Mouse (Mus musculus): Measurements from ENCODE around the gene Ugt1a7c. TPM values are rescaled to one million over a fixed set of nuclear protein-coding genes. Genes with fewer than 3 reads are reported as not detected.

Gene Ugt1a7c
- total RNA-seq, 2 experiments from 2014 or later: 7.1 to 11.0 TPM

GRCm38 (mm10) chr1:88179657-88180056 is 84.8 kb downstream of the Ugt1a7c start:
- no peak for ATAC-seq (replicated peaks; ENCODE audit: low FRiP score, poor library complexity, severe bottlenecking)

DNA sequence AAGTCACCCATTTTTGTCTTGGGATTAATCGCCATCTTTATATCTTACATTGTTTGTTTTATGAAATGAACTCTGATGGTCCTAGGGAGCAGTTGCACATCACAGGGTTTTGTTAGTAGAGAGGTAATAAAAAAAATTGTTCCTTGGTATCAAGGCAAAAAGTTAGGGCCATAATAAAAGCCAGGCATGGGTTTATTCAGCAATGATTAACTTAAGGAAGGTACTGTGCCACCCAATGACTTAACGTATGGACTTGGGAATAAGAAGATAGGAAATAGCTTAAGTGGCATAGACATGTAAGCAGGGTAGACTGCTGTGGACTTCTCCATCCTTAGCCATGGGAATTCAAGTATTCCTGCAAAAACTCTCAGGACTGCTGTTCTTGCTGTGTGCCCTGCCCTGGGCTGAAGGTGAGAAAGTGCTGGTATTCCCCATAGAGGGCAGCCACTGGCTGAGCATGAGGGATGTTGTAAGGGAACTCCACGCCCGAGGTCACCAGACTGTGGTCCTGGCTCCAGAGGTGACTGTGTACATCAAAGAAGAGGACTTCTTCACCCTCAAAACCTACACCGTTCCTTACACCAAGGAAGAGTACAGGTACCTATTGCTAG is 91.6 kb downstream of the Ugt1a7c start:
- ATAC-seq (replicated peaks; ENCODE audit: low FRiP score, poor library complexity, severe bottlenecking): no peak

GRCm38 (mm10) chr1:88192136-88192535 is 97.3 kb downstream of the Ugt1a7c start:
- no peak for ATAC-seq (replicated peaks; ENCODE audit: low FRiP score, poor library complexity, severe bottlenecking)

GRCm38 (mm10) chr1:88195687-88196086 is 100.8 kb downstream of the Ugt1a7c start:
- ATAC-seq (replicated peaks; ENCODE audit: low FRiP score, poor library complexity, severe bottlenecking): 0 out of 2 replicates have a peak, but pooled peaks have one; percentile 43

DNA sequence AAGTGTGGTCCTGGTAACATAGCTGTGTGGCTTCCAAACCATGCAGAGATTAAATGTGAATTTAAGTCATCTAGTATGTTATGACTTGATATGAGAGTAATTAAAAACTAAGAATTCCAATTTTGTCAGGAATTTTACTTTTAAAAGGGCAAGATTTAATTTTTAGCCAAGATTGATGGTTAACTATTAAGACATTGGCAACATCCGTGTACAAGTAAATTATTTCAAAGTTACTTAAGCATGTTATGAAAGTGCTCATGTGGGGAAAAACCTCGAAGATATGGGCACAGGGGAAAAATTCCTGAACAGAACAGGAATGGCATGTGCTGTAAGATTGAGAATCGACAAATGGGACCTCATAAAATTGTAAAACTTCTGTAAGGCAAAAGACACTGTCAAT is 102.6 kb downstream of the Ugt1a7c start:
- no peak for ATAC-seq (replicated peaks; ENCODE audit: low FRiP score, poor library complexity, severe bottlenecking)

DNA sequence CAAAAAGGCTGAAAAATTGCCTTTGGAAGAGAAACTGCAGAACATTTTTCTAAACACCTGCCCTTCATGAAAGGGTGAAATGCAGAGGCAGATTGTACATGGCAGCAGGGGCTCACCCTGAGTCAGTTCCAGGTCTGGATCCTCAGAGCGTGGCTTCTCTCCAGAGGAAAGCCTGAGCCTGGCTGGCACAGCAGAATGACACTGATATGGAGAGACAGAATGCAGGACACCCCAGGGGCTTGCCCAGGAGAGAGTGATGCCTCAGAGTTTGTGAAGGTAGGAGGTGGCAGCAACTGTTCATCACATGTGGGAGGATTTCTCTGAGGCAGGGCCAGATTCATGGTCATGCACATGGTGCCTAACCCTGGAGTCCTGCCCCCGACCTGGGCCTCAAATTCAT is 105.1 kb downstream of the Ugt1a7c start:
- ATAC-seq (replicated peaks; ENCODE audit: low FRiP score, poor library complexity, severe bottlenecking): no peak

DNA sequence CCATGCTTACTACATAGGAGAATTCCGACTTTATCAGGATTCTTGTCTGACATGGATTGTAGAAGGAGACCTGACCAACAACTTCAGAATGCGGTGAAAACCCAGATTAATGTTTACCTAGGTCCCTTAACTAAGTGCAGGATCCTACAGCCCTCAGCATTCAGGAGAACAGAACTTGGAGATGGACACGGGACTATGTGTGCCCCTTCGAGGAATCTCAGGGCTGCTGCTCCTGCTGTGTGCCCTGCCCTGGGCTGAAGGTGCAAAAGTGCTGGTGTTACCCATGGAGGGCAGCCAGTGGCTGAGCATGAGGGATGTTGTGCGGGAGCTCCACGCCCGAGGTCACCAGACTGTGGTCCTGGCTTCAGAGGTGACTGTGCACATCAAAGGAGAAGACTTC is 105.6 kb downstream of the Ugt1a7c start, which contains the start of gene Ugt1a2:
Ugt1a2 (plus strand) TSS at position 146 of the 400 bp plus-strand sequence.
- ATAC-seq (replicated peaks; ENCODE audit: low FRiP score, poor library complexity, severe bottlenecking): no peak

DNA sequence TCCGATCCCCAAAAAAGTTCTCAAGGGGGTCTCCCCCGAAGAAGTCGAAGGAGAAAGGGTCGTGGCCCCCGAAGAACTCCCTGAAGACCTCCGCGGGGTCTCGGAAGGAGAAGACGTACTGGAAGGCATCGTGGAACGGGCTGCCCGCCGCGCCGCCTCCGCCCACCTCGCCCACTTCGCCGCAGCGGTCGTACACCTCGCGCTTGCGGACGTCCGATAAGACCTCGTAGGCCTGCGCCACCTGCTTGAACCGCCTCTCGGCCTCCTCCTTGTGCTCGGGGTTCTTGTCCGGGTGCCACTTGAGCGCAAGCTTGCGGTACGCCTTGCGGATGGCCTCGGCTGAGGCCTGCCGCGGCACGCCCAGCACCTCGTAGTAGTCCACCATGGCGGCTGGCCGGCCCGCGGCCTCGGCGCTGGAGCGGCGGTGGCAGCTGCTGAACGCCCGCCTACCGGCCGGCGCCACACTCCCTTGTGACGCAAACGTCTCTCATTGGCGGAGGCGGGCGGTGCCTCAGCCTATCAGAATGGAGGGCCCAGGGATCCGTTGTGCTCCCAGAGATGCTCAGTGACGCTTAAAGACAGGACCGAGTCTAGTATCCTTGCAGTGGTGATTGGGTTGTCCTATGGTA is 110.5 kb downstream of the Ugt1a7c start, which contains the start of gene Dnajb3:
Dnajb3 (minus strand) TSS at position 489 of the 629 bp plus-strand sequence.
- ATAC-seq (replicated peaks; ENCODE audit: low FRiP score, poor library complexity, severe bottlenecking): peak; percentile 82

GRCm38 (mm10) chr1:88206843-88207479 is 112.1 kb downstream of the Ugt1a7c start:
- peak; percentile 83 for ATAC-seq (replicated peaks; ENCODE audit: low FRiP score, poor library complexity, severe bottlenecking)

DNA sequence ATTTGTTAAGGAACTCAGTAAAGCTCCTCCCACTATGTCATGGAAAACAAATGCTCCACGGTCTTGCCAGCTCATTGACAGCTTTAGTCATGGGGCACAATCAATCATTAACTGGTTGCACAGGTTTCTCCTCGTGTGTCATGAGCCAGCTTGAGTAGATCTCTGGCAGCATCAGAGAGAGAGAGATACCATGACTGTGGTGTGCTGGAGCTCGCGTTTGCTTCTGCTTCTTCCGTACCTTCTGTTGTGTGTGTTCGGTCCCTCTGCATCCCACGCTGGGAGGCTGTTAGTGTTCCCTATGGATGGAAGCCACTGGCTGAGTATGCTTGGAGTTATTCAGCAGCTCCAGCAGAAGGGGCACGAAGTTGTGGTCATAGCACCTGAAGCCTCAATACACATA is 117.0 kb downstream of the Ugt1a7c start, which contains the start of gene Ugt1a1:
Ugt1a1 (plus strand) TSS at position 148 of the 400 bp plus-strand sequence.
- ATAC-seq (replicated peaks; ENCODE audit: low FRiP score, poor library complexity, severe bottlenecking): no peak

DNA sequence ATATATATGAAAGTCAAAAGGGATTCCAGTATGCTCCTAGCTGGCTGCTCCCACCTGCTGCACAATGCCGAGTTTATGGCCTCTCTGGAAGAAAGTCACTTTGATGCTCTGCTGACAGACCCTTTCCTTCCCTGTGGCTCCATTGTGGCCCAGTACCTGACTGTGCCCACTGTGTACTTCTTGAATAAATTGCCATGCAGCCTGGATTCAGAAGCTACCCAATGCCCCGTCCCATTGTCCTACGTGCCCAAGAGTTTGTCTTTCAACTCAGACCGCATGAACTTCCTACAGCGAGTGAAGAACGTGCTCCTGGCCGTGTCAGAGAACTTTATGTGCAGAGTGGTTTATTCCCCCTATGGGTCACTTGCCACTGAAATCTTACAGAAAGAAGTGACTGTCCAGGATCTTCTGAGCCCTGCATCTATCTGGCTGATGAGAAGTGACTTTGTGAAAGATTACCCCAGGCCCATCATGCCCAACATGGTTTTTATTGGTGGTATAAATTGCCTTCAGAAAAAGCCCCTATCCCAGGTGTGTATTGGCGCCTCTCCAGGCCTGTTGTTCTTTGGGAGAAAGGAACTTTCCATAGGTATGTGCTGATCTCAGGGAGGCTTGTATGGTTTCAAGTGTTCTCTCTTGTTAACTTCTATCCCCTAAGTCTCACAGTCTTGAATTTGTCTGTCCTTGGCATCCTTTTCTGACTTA is 117.6 kb downstream of the Ugt1a7c start:
- no peak for ATAC-seq (replicated peaks; ENCODE audit: low FRiP score, poor library complexity, severe bottlenecking)

DNA sequence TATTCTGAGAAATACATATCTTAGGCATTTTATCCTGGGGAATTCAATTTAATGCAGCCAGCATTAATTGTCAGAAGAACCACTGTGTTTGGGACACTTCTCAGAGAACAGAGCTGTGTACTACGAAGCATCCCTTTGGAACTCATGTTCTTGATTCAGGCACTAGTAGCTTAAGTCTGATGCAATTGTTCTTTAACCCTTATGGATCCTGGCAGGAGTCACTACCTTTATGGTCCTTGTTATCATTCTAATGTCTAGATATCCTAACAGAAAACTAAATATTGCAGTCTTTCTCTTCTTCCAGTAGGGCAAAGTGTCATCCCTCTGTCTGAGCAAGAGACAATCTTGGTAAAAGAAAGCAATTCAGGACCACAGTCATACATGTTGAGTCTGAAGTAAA is 118.2 kb downstream of the Ugt1a7c start:
- ATAC-seq (replicated peaks; ENCODE audit: low FRiP score, poor library complexity, severe bottlenecking): no peak

DNA sequence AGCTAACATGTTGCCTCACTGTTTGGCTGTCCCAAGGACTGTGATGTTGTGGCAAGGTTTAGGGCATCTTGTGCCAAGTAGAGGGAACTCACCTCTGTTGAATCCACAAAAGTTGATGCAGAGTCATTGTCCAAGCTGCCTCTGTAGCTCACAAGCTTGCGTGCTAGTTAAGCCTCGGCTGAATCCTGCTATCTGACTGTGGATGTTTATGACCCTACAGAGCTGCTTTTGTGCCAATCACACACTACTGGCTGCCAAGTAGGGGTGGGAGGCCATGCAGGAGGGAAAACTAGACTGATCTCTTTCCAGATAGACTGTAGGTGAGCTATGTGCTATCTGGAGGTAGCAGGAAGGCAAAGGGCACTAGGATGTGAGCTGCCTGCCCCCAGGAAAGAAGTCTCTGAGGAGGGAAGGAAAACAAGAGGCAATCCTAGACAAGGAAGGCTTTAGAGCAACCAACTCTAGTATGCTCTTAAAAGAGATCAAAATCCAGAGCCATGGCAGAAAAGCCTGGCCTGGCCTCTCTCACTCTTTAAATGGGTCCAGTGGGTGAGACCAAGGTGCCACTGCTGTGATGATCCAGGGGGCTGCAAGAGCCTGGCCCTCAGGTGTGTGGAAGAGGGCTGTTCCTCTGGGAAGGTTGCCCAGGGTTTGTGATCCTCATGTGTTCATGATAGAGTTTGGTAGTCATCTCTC is 119.1 kb downstream of the Ugt1a7c start:
- peak; percentile 19 for ATAC-seq (replicated peaks; ENCODE audit: low FRiP score, poor library complexity, severe bottlenecking)

DNA sequence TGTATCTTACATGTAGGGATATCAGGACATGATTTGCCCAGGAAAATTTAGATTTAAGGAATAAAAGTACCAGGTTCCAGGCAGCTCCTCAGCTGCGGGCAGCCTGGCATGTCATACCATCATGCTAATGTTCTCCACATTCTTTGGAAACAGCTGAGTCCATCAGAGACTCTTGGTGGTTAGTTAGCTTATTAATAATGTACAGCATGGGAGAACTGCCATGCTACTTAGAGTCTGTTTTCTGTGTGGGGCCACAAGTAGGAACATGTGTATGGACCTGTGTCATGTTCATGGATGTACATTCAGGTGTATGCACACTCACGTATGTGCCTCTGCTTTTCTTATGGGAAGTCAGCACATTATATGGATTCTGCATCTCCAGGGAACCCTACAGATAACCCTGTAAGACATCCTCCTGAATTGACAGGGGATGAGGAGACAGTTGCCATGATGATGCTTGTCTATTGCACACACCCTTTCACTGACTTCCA is 119.6 kb downstream of the Ugt1a7c start:
- no peak; the same call in 1 of the 2 replicates for ATAC-seq (replicated peaks; ENCODE audit: low FRiP score, poor library complexity, severe bottlenecking)

DNA sequence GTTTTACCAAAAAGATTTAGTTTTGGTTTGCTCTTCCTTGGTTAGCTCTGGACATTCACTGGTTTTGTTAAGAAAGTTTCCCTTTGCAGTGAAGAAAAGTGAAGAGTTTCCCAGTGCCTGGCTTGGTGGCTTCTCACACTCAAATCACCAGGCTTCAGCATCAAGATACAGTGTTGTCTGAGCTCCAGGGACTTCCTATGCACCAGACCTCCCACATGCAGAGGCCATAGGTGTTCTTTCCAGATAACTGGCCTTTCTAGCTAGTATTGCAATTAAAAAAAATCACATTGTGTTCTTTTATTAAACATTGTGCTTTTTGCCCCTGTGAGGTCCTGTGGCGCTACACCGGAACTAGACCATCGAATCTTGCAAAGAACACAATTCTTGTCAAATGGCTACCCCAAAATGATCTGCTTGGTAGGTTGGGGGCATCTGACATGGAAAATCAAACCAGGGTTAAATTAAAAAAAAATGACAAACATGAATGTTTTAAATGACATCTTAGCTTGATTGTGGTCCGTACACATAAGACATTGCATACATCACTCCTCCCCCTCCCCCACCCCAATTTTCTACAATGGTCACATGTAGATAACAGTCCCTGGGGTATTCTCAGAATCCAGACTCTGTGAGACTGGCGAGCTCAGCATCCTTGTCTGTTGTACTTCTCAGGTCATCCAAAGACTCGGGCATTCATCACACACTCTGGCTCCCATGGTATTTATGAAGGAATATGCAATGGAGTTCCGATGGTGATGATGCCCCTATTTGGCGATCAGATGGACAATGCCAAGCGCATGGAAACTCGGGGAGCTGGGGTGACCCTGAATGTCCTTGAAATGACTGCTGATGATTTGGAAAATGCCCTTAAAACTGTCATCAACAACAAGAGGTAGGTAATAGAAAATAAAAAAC is 120.9 kb downstream of the Ugt1a7c start:
- no peak for ATAC-seq (replicated peaks; ENCODE audit: low FRiP score, poor library complexity, severe bottlenecking)

DNA sequence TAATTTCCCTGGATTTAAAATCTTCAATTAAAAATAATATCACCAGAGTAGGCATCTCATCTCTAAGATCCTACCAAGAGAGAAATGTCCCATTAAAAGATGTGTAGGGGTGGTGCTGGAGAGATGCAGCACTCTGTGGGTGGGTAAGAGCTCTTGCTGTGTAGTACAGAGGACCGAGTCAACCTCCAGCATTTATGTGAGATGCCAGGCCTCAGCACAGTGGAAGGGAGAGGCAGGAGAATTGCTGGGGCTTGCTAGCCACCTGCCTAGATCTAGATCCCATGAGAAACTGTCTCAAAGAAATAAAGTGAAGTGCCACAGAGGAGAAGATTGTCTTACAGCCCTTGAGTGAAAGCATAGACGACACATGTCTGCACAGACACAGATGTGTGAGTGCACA is 121.7 kb downstream of the Ugt1a7c start:
- no peak for ATAC-seq (replicated peaks; ENCODE audit: low FRiP score, poor library complexity, severe bottlenecking)

DNA sequence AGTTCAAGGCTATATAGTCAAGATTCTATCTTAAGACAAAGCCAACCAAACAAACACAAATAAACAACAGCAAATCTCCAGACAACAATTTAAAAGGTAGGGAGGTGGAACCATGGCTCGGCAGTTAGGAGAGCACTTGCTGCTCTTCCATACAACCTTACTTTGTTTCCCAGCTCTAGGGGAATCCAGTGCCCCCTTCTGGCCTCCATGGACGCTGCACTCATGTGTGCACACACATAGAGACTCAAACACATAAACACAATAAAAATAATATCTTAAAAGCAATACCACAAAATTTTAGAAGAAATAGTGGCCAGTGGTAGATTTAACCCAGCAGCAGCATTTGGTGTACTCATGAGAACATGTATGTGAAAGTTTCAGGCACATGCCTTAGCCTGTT is 122.3 kb downstream of the Ugt1a7c start:
- ATAC-seq (replicated peaks; ENCODE audit: low FRiP score, poor library complexity, severe bottlenecking): no peak

GRCm38 (mm10) chr1:88217576-88217975 is 122.7 kb downstream of the Ugt1a7c start:
- no peak for ATAC-seq (replicated peaks; ENCODE audit: low FRiP score, poor library complexity, severe bottlenecking)

- no peak for ATAC-seq (replicated peaks; ENCODE audit: low FRiP score, poor library complexity, severe bottlenecking)
Measured at GRCm38 (mm10) chr1:88218051-88218450, 123.2 kb downstream of the Ugt1a7c start.

All from erythroblast, adult 5-6 weeks (primary cell).